Mouse (Mus musculus) stomach, postnatal 0 days (tissue): Measurements from ENCODE around the gene Gm15319. TPM values are rescaled to one million over a fixed set of nuclear protein-coding genes. Genes with fewer than 3 reads are reported as not detected.
"Not testable (repeated sequence)": the region's sequence is repeated elsewhere in the genome, so short reads cannot be mapped to it uniquely, and the experiment has no call there.

Source experiments
- ATAC-seq: fragments of 200-750 bp; cut with Nextera tagmentation; 2 replicates; pipeline ENCODE4 v1.8.0; 2017; ENCODE audit not compliant: low FRiP score, low TSS enrichment
- DNase-seq: peaks from one replicate; pipeline ENCODE4 v3.0.0-alpha.2; 2016; ENCODE audit warnings: low spot score
- H3K27ac ChIP-seq: fragments of 300-500 bp; sonication (generic); replicated peaks from 2 replicates; pipeline ENCODE4 v1.5.1; 2014; ENCODE audit warnings: mild to moderate bottlenecking, control low read depth
- H3K27me3 ChIP-seq: fragments of 300-500 bp; sonication (generic); 2 replicates; pipeline ENCODE4 v1.6.1; 2014; ENCODE audit warnings: low read length; ENCODE audit not compliant: control insufficient read depth, insufficient read depth
- H3K36me3 ChIP-seq: fragments of 300-500 bp; sonication (generic); 2 replicates; pipeline ENCODE4 v1.6.1; 2014; ENCODE audit warnings: low read length, mixed read lengths; ENCODE audit not compliant: control insufficient read depth, insufficient read depth
- H3K4me1 ChIP-seq: fragments of 300-500 bp; sonication (generic); replicated peaks from 2 replicates; pipeline ENCODE4 v1.6.1; 2014; ENCODE audit warnings: antibody characterized with exemption; ENCODE audit not compliant: control insufficient read depth, insufficient read depth
- H3K4me2 ChIP-seq: fragments of 300-500 bp; sonication (generic); replicated peaks from 2 replicates; pipeline ENCODE4 v1.6.1; 2014; ENCODE audit warnings: low read depth, mild to moderate bottlenecking, control low read depth, moderate library complexity
- H3K4me3 ChIP-seq: fragments of 300-500 bp; sonication (generic); 2 replicates; pipeline ENCODE4 v1.5.1; 2014; ENCODE audit warnings: low read depth, low read length, control low read depth
- H3K9ac ChIP-seq: fragments of 300-500 bp; sonication (generic); 2 replicates; pipeline ENCODE4 v1.6.1; 2014; ENCODE audit warnings: mild to moderate bottlenecking, low read length, control low read depth, mixed read lengths
- H3K9me3 ChIP-seq: fragments of 300-500 bp; sonication (generic); 2 replicates; pipeline ENCODE4 v1.6.1; 2016; ENCODE audit warnings: low read length; ENCODE audit not compliant: control insufficient read depth
- WGBS: fragments of 180-500 bp; shearing (Covaris S2); extraction: QIAGEN DNeasy Blood & Tissue Kit; methylation state at CpG from one replicate; pipeline ENCODE4 v1.1.7; 2014; 5-methylcytosine and 5-hydroxymethylcytosine counted together
- polyA plus RNA-seq: library from polyadenylated mRNA; unstranded; fragments of >200 nt; fragmentation: Nextera tagmentation; extraction: Ambion mirVana; gene quantifications from 2 replicates; pipeline ENCODE4 v1.2.1, GENCODE M21; 2015

The Gm15319 gene
- polyA plus RNA-seq, 1 experiment from 2014 or later: not detected

GRCm38 (mm10) chr8:20381637-20382036 lies 18.6 kb upstream of the Gm15319 start:
- ATAC-seq, H3K4me2 ChIP-seq, H3K36me3 ChIP-seq, H3K4me3 ChIP-seq, H3K9me3 ChIP-seq, H3K27ac ChIP-seq, H3K27me3 ChIP-seq, H3K4me1 ChIP-seq, H3K9ac ChIP-seq, DNase-seq: not testable (repeated sequence)
- WGBS: 88% methylated on average over 2 of the region's 3 CpGs

- H3K9ac ChIP-seq, H3K36me3 ChIP-seq, H3K4me1 ChIP-seq, H3K4me3 ChIP-seq, H3K27ac ChIP-seq, ATAC-seq, H3K9me3 ChIP-seq, DNase-seq, H3K27me3 ChIP-seq, H3K4me2 ChIP-seq: not testable (repeated sequence)
- 100% methylated on average over 1 of the region's 5 CpGs for WGBS
These were observed 18.2 kb upstream of the Gm15319 start for GRCm38 (mm10) chr8:20381239-20381620.

DNA sequence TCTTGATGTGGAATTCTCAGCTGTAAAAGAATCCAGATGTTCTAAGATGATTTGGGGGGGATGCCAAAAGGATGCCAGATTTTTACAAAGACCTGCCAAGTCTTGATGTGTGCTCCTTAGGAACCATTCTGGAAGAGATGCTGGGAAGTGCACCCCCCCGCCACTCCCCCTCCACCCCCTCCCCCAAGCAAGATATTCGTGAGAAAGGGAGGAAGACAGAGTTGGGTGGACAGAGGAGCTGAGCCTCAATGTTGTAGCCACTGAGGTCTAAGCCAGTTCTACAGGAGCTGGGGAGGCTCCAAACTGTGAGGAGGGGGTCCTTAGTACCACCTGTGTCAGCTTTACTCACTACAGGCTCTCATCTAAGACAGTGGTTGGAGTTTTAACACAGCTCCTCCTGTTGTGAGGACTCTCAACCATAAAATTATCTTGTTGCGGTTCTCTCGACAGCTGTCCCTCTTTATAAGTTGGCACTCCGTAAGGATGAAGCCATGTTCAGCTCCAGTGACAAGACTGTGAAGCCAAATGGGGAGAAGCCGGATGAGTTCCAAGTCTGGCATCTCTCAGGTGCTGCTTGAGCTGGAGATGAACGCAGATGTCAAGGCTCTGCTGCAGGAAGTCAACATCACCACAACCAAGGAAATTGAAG lies 17.7 kb upstream of the Gm15319 start:
- H3K27me3 ChIP-seq, H3K4me1 ChIP-seq, H3K9ac ChIP-seq, H3K36me3 ChIP-seq, H3K4me2 ChIP-seq, H3K27ac ChIP-seq, DNase-seq, H3K9me3 ChIP-seq, H3K4me3 ChIP-seq: not testable (repeated sequence)
- WGBS: 80% methylated on average over 7 of the region's 7 CpGs
- ATAC-seq: peak; percentile 74

- H3K36me3 ChIP-seq, H3K4me2 ChIP-seq, H3K4me3 ChIP-seq, ATAC-seq, H3K4me1 ChIP-seq, H3K9me3 ChIP-seq, H3K27me3 ChIP-seq, H3K27ac ChIP-seq, H3K9ac ChIP-seq, DNase-seq: not testable (repeated sequence)
- no CpG with 5 or more reads among the region's 4 CpGs for WGBS
These were observed 16.8 kb upstream of the Gm15319 start for GRCm38 (mm10) chr8:20379650-20380436.

DNA sequence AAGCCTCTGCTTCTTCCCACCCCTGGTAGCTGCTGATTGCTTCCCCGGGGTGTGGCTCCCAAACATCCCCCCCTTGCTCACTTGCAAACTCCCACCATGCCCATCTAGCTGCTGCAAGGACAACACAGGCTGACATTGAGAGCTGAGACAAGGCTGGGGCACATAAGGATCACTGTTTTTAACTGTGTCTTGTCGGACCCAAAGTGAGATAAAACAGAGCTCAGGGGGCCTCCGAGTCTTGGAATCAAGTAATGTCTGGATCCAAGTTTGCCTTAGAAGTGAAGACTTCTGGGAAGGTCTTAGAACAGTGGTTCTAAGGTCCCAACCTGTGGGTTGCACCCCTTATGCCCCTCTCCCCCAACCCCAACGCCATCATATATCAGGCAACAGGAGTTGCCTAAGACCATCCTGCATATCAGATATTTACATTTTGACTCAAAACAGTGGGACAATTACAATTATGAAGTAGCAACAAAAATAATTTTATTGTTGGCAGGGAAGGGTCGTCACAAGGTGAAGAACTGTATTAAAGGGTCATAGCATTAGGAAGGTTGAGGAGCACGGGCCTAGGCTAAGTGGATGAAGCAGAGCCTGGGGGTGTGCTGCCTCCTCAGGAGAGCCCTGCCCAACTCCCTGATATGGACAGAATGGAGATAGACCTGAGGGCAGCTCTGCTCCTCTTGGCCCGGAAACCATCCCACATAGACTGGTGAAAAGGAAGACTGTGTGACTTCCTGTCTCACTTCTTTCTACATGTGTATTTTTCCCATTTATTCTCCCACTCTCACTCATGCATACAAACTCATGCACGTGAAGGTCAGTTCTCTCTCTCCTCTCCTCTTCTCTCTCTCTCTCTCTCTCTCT lies 16.0 kb upstream of the Gm15319 start:
- H3K4me1 ChIP-seq, DNase-seq, H3K4me2 ChIP-seq, H3K36me3 ChIP-seq, H3K27me3 ChIP-seq, H3K9ac ChIP-seq, H3K9me3 ChIP-seq, H3K27ac ChIP-seq, H3K4me3 ChIP-seq: not testable (repeated sequence)
- ATAC-seq: peak; percentile 82
- 81% methylated on average over 4 of the region's 8 CpGs for WGBS

GRCm38 (mm10) chr8:20378353-20378752 lies 15.3 kb upstream of the Gm15319 start:
- ATAC-seq, H3K9ac ChIP-seq, H3K27me3 ChIP-seq, H3K4me1 ChIP-seq, H3K4me2 ChIP-seq, DNase-seq, H3K27ac ChIP-seq, H3K36me3 ChIP-seq, H3K9me3 ChIP-seq, H3K4me3 ChIP-seq: not testable (repeated sequence)
- WGBS: 85% methylated on average over 5 of the region's 8 CpGs

GRCm38 (mm10) chr8:20375698-20376097 lies 12.7 kb upstream of the Gm15319 start:
- H3K27me3 ChIP-seq, H3K4me3 ChIP-seq, DNase-seq, ATAC-seq, H3K27ac ChIP-seq, H3K36me3 ChIP-seq, H3K9ac ChIP-seq, H3K4me1 ChIP-seq, H3K4me2 ChIP-seq, H3K9me3 ChIP-seq: not testable (repeated sequence)
- WGBS: no CpG with 5 or more reads among the region's 3 CpGs

DNA sequence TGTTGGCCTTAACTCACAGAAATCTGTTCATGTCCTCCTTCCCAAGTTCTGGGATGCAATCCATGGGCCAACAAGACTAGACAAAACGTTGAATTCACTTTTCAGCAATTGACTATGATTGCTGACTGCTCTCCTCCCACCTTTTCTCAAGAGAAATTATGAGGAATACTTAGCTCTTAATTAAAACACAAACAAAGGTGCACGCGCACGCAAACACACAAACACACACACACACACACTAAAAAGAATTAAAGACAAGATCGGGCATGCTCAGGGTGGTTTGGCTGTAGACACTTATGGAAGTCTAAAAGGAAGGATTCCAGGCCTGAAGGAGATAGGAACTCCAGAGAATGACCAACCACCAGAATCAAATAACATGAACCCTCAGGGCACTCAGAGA lies 6.6 kb downstream of the Gm15319 start:
- not testable (repeated sequence) for ATAC-seq, H3K9ac ChIP-seq, H3K36me3 ChIP-seq, H3K4me1 ChIP-seq, H3K4me2 ChIP-seq, H3K4me3 ChIP-seq, H3K9me3 ChIP-seq, DNase-seq, H3K27ac ChIP-seq, H3K27me3 ChIP-seq
- 80% methylated on average over 5 of the region's 5 CpGs for WGBS
